Mouse (Mus musculus) myocyte (in vitro differentiated cells): ENCODE data around the gene Bzw1. TPM values are rescaled to one million over a fixed set of nuclear protein-coding genes. Genes with fewer than 3 reads are reported as not detected.

Experiments used
- H3K27me3 ChIP-seq: one replicate; pipeline ENCODE4 v1.6.1; 2011; ENCODE audit not compliant: control insufficient read depth, insufficient read depth, insufficient read length
- H3K36me3 ChIP-seq: one replicate; pipeline ENCODE4 v1.6.1; 2011; ENCODE audit not compliant: control insufficient read depth, insufficient read depth
- H3K4me2 ChIP-seq: one replicate; pipeline ENCODE4 v1.6.1; 2011; ENCODE audit warnings: low read depth, control low read depth
- H3K4me3 ChIP-seq: one replicate; pipeline ENCODE4 v1.5.1; 2011; ENCODE audit warnings: mild to moderate bottlenecking, control low read depth, moderate library complexity
- H3K79me2 ChIP-seq: one replicate; pipeline ENCODE4 v1.6.1; 2011; ENCODE audit not compliant: control insufficient read depth, insufficient read depth
- H3ac ChIP-seq: one replicate; pipeline ENCODE4 v1.6.1; 2011; ENCODE audit not compliant: control insufficient read depth, insufficient read length
- CEBPB ChIP-seq: IDR thresholded peaks from 2 replicates; pipeline ENCODE4 v1.6.1; 2011; ENCODE audit warnings: mild to moderate bottlenecking, moderate library complexity; ENCODE audit not compliant: poor library complexity, insufficient read depth, severe bottlenecking
- E2F4 ChIP-seq: IDR thresholded peaks from one replicate; pipeline ENCODE4 v1.6.1; 2011; ENCODE audit warnings: mild to moderate bottlenecking, control low read depth, moderate library complexity; ENCODE audit not compliant: insufficient read depth
- MAX ChIP-seq: IDR thresholded peaks from one replicate; pipeline ENCODE4 v1.6.1; 2011; ENCODE audit warnings: low read depth, mild to moderate bottlenecking, control low read depth
- MYOD1 ChIP-seq, 3 experiments: IDR thresholded peaks; one replicate each; pipeline ENCODE4 v1.6.1; 2011; ENCODE audit warnings: control low read depth in 2 of 3, low read depth in 2 of 3, mild to moderate bottlenecking in 2 of 3, moderate library complexity in 1 of 3; ENCODE audit not compliant: insufficient read length in 2 of 3, control insufficient read depth in 1 of 3
- MYOG ChIP-seq, 3 experiments: IDR thresholded peaks; one replicate each; pipeline ENCODE4 v1.6.1; 2011; ENCODE audit warnings: control low read depth in 2 of 3, low read depth in 2 of 3, mild to moderate bottlenecking in 2 of 3; ENCODE audit not compliant: insufficient read length in 2 of 3, control insufficient read depth in 1 of 3, insufficient read depth in 1 of 3
- POLR2A ChIP-seq: IDR thresholded peaks from one replicate; pipeline ENCODE4 v1.6.1; 2011; ENCODE audit warnings: low read depth, mild to moderate bottlenecking, control low read depth, moderate library complexity; ENCODE audit not compliant: insufficient read length
- POLR2AphosphoS2 ChIP-seq: IDR thresholded peaks from one replicate; pipeline ENCODE4 v1.6.1; 2011; ENCODE audit warnings: low read depth, control low read depth; ENCODE audit not compliant: insufficient read length
- REST ChIP-seq: IDR thresholded peaks from one replicate; pipeline ENCODE4 v1.6.1; 2011; ENCODE audit warnings: mild to moderate bottlenecking, control low read depth, moderate library complexity; ENCODE audit not compliant: insufficient read depth, insufficient read length
- SRF ChIP-seq: IDR thresholded peaks from one replicate; pipeline ENCODE4 v1.6.1; 2011; ENCODE audit warnings: low read depth; ENCODE audit not compliant: control insufficient read depth, insufficient read length
- TCF12 ChIP-seq: IDR thresholded peaks from one replicate; pipeline ENCODE4 v1.6.1; 2011; ENCODE audit warnings: mild to moderate bottlenecking, control low read depth; ENCODE audit not compliant: poor library complexity, insufficient read depth, severe bottlenecking
- TCF3 ChIP-seq: IDR thresholded peaks from one replicate; pipeline ENCODE4 v1.6.1; 2011; ENCODE audit warnings: low read depth, control low read depth; ENCODE audit not compliant: insufficient read length
- USF1 ChIP-seq: IDR thresholded peaks from one replicate; pipeline ENCODE4 v1.6.1; 2011; ENCODE audit warnings: low read depth, mild to moderate bottlenecking, control low read depth, moderate library complexity
- polyA plus RNA-seq: library from polyadenylated mRNA; unstranded; fragments of >200 nt; fragmentation: generic; extraction: Trizol; gene quantifications from one replicate; pipeline ENCODE4 v1.2.1, GENCODE M21; 2012; ENCODE audit warnings: missing spikeins

Gene Bzw1
- polyA plus RNA-seq, 1 experiment, result 34.7 TPM

DNA sequence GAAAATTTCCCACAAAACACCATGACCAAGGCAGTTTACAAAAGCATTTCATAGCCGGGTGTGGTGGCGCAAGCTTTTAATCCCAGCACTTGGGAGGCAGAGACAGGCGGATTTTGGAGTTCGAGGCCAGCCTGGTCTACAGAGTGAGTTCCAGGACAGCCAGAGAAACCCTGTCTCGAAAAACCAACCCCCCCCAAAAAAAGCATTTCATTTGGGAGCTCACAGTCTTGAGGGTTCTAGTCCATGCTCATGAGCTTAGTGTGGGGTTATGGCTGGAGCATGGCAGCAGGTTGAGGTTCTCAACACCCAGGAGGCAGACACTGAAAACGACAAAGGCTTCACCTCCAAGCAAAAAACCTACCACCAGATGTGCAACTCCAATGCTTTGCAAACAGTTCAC, 15.4 kb downstream of the Bzw1 start:
- no peak overlapping the region for H3K4me2 ChIP-seq
- H3ac ChIP-seq, result no peak overlapping the region
- peak; percentile 80 for TF ChIP-seq POLR2AphosphoS2
- TF ChIP-seq SRF, result no peak
- TF ChIP-seq REST, result no peak
- H3K4me3 ChIP-seq, result no peak overlapping the region
- no peaks in the 10 kb centered on the region for H3K27me3 ChIP-seq
- H3K36me3 ChIP-seq, result peaks cover 60% of the 10 kb centered on the region
- no peaks in the 10 kb centered on the region for H3K79me2 ChIP-seq

DNA sequence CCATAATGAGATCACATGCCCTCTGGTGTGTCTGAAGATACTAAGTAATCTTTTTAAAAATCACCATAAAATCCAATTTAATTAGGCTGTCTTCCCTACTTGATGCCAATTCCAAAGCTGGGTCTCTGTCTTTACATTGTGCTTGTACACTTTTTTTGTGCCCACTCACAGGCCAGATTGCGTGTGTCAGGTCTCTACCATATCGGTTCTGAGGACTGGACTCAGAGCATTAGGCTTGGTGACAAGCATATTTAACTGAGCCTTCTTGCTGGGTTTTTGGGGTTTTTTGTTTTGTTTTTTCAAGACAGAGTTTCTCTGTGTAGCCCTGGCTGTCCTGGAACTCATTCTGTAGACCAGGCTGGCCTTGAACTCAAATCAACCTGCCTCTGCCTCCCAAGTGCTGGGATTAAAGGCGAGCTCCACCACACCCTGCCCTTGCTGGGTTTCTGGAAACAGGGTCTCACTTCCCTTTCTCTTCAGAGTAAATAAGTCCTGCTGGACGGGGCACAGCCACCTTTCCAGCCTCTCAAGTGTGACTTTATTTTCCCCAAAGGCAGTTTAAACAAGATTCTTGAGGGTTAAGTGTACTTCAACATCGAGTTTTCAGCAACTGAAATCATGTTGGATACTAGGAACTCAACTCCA, 17.0 kb downstream of the Bzw1 start:
- TF ChIP-seq POLR2AphosphoS2, result peak; percentile 40
- TF ChIP-seq TCF12, result no peak
- Histone ChIP-seq H3K4me3 (no peak overlapping the region), H3ac (no peak overlapping the region), H3K79me2 (no peaks in the 10 kb centered on the region), H3K27me3 (no peaks in the 10 kb centered on the region), H3K36me3 (peaks cover 60% of the 10 kb centered on the region), H3K4me2 (no peak overlapping the region)

DNA sequence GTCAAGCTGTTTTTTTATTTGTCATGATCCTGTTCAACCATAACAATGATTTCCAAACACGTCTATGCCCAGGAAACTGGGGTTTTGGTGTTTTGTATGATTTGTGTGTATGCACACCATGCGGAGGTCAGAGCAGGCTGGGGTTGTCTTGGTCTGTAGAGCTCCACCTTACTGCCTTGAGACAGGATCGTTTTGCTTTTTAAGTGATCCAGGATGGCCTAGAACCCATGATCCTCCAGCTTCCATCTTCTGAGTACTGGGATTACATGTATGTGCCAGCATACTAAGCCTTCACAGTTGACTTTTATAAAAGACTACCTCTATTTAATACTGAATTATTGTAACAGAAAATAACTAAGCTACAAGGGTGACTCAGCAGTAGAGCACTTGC, 17.5 kb downstream of the Bzw1 start:
- H3K36me3 ChIP-seq, result peaks cover 64% of the 10 kb centered on the region
- no peaks in the 10 kb centered on the region for H3K27me3 ChIP-seq
- H3K4me3 ChIP-seq, result no peak overlapping the region
- H3K79me2 ChIP-seq, result no peaks in the 10 kb centered on the region
- TF ChIP-seq POLR2AphosphoS2 (peak; percentile 47), POLR2A (no peak)
- no peak overlapping the region for H3K4me2 ChIP-seq
- H3ac ChIP-seq, result no peak overlapping the region

DNA sequence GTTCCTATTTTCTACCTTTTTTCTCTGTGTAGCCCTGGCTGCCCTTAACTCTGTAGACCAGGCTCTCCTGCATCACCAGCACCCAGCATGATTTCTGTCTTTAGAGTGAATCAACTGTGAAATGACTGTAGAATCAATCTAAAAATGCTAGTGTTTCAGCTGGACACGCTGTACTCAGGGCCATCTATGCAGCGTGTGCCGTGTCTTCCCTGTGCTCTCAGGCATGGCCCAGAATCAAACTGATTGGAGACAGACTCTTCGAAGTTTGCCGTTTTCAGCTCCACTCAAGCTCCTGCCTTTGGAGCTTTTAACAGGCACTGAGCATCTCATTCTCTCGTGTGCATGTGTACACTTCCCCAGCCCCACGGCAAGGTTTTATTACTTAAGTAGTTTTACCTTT, 18.1 kb downstream of the Bzw1 start:
- no peak overlapping the region for H3K4me3 ChIP-seq

DNA sequence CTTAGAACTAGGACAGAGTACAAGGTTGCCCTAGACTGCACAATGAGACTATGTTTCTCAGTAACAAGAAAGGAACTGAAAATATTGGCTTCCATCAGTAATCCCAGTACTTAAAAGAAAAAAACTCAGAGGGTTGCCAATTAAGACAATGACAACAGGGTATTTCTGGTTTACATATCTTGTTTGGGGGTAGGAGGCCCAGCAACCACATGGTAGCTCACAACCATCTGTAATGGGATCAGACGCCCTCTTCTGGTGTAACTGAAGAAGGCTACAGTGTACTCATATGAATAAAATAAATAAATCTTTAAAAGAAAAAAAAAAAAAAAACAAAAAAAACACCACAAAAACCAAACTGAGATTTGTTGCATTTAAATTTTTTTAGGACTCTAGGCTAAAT, 22.7 kb downstream of the Bzw1 start:
- no peaks in the 10 kb centered on the region for H3K27me3 ChIP-seq
- no peak overlapping the region for H3ac ChIP-seq
- H3K36me3 ChIP-seq, result peaks cover 97% of the 10 kb centered on the region
- H3K4me2 ChIP-seq, result no peak overlapping the region
- no peak overlapping the region for H3K4me3 ChIP-seq
- peaks cover 32% of the 10 kb centered on the region for H3K79me2 ChIP-seq
- TF ChIP-seq POLR2AphosphoS2 (no peak), POLR2A (no peak), MYOG (IDR thresholded peaks at IDR 0.05; ENCODE audit: control insufficient read depth in 1 of 3, insufficient read depth in 1 of 3, insufficient read length in 2 of 3, low read depth in 2 of 3) (no peak), SRF (no peak), REST (no peak), TCF3 (no peak), MAX (no peak), USF1 (no peak), MYOD1 (IDR thresholded peaks at IDR 0.05; ENCODE audit: control insufficient read depth in 1 of 3, insufficient read length in 2 of 3, low read depth in 2 of 3) (no peak), E2F4 (no peak), CEBPB (no peak), TCF12 (no peak)

More for the DNA sequence above, 18.1 kb downstream of the Bzw1 start:
- no peaks in the 10 kb centered on the region for H3K27me3 ChIP-seq
- no peak overlapping the region for H3ac ChIP-seq
- H3K79me2 ChIP-seq, result no peaks in the 10 kb centered on the region
- TF ChIP-seq MYOG (IDR thresholded peaks at IDR 0.05; ENCODE audit: control insufficient read depth in 1 of 3, insufficient read depth in 1 of 3, insufficient read length in 2 of 3, low read depth in 2 of 3) (no peak), CEBPB (no peak), MAX (no peak), SRF (no peak), TCF12 (no peak), POLR2AphosphoS2 (peak; percentile 76)
- H3K36me3 ChIP-seq, result peaks cover 67% of the 10 kb centered on the region
- no peak overlapping the region for H3K4me2 ChIP-seq

DNA sequence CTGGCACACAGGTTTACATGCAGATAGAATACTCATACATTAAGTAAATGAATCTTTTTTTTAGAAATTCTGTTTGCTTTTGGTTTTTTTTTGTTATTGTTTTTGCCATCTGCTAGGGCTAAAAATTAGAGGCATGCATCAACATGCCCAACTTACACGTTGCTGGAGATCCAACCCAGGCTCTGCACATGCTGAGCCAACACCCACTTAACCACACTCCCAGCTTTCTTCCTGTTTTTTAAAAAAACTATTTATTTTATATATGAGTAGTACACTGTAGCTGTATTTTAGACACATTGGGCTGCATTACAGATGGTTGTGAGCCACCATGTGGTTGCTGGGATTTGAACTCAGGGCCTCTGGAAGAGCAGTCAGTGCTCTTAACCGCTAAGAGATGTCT, 23.4 kb downstream of the Bzw1 start:
- TF ChIP-seq POLR2A (no peak), TCF12 (no peak), REST (no peak), TCF3 (no peak), MAX (no peak), USF1 (no peak), CEBPB (no peak), E2F4 (no peak)
- H3K79me2 ChIP-seq, result peaks cover 38% of the 10 kb centered on the region
- H3K4me3 ChIP-seq, result no peak overlapping the region
- H3ac ChIP-seq, result no peak overlapping the region
- no peaks in the 10 kb centered on the region for H3K27me3 ChIP-seq
- H3K4me2 ChIP-seq, result no peak overlapping the region
- H3K36me3 ChIP-seq, result peaks cover 97% of the 10 kb centered on the region
